Mouse (Mus musculus) brown adipose tissue, adult 24 weeks (tissue): Measurements from ENCODE around the gene Prl3d1. TPM values are rescaled to one million over a fixed set of nuclear protein-coding genes. Genes with fewer than 3 reads are reported as not detected.
"Not testable (repeated sequence)": the region's sequence is repeated elsewhere in the genome, so short reads cannot be mapped to it uniquely, and the experiment has no call there.

ENCODE experiments used
- H3K27ac ChIP-seq: fragments of 200-500 bp; replicated peaks from 2 replicates; pipeline ENCODE4 v1.5.1; 2012; ENCODE audit warnings: low read depth, mild to moderate bottlenecking, low read length
- H3K4me1 ChIP-seq: fragments of 200-500 bp; 2 replicates; pipeline ENCODE4 v1.6.1; 2012; ENCODE audit warnings: low read length, mixed read lengths; ENCODE audit not compliant: control insufficient read depth, insufficient read depth, insufficient read length
- H3K4me3 ChIP-seq: fragments of 200-500 bp; 2 replicates; pipeline ENCODE4 v1.5.1; 2012; ENCODE audit warnings: low read depth, mild to moderate bottlenecking, low read length, moderate library complexity; ENCODE audit not compliant: insufficient read depth
- polyA plus RNA-seq: library from polyadenylated mRNA; stranded (reverse); fragments of >200 nt; gene quantifications from 2 replicates; pipeline ENCODE4 v1.2.4, GENCODE M21; 2012; ENCODE audit not compliant: missing spikeins, insufficient read depth, insufficient read length

The Prl3d1 gene
- polyA plus RNA-seq: not detected in 2 replicates

DNA sequence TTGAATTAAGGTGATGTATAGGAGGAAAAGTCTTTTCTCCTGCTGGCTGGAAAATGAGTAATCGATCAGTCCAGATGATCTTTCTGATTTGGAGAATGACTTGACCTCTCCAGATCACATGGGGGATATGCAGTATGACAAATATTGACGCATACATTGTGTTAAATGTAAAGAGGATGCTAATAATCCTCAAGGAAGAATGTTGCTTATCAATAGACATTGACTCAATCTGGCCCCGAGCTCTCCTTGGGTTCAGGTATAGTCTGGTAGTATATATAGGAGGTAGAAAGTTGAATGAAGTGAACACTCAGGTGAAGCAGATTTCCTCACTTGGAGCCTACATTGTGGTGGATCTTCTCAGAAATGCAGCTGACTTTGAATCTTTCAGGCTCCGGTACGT is at the start of gene Prl3d1:
Prl3d1 (plus strand) TSS at position 301 of the 400 bp plus-strand sequence.
- not testable (repeated sequence) for H3K4me3 ChIP-seq, H3K27ac ChIP-seq, H3K4me1 ChIP-seq

GRCm38 (mm10) chr13:27057270-27057669 is 36.7 kb upstream of the Prl3d1 start, which contains the start of gene Prl:
TSS of gene Prl (plus strand) at chr13:27057570.
- Histone ChIP-seq H3K27ac (no peak within 1 kb of the TSS), H3K4me3 (no peak within 1 kb of the TSS), H3K4me1 (no peaks in the 10 kb centered on the region)

GRCm38 (mm10) chr13:27059177-27059576 is 34.8 kb upstream of the Prl3d1 start:
- Histone ChIP-seq H3K4me3 (no peak overlapping the region), H3K4me1 (no peaks in the 10 kb centered on the region), H3K27ac (no peak overlapping the region)

DNA sequence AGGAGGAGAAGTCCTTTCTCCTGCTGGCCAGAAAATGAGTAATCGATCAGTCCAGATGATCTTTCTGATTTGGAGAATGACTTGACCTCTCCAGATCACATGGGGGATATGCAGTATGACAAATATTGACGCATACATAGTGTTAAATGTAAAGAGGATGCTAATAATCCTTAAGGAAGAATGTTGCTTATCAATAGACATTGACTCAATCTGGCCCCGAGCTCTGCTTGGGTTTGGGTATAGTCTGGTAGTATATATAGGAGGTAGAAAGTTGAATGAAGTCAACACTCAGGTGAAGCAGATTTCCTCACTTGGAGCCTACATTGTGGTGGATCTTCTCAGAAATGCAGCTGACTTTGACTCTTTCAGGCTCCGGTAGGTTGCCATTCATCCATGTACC is 27.4 kb downstream of the Prl3d1 start, which contains the start of gene Prl3d2:
Prl3d2 (plus strand) TSS at position 301 of the 400 bp plus-strand sequence.
- not testable (repeated sequence) for H3K27ac ChIP-seq, H3K4me1 ChIP-seq, H3K4me3 ChIP-seq

DNA sequence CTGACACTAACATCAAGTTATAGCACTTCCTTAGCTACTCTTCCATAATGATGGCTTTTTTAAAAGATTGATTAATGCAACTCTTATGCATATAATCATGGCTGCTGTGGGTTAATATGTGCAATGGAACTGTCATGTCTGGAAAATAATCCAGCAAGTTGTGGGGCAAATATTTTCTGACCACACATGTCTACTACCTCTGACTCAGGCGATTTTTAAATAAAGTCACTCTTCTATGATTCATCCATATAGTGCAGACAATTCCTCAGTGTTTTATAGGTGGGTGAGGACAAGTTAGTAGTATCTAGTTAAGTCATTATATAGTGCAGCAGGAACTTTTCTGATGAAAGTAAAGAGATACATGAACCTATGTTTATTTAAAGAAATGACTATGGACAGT is 54.3 kb downstream of the Prl3d1 start:
- no peak overlapping the region for H3K27ac ChIP-seq
- no peak overlapping the region for H3K4me3 ChIP-seq
- H3K4me1 ChIP-seq: no peaks in the 10 kb centered on the region

Other genes starting within 250 kb of the Prl3d1 start
- gene Prl, start 36.6 kb upstream of the Prl3d1 start, polyA plus RNA-seq: not detected in 2 replicates
- not detected in 2 replicates for gene Prl3d2, start 27.5 kb downstream of the Prl3d1 start, polyA plus RNA-seq
- not detected in 2 replicates for gene Prl3d3, start 62.6 kb downstream of the Prl3d1 start, polyA plus RNA-seq
- gene Prl3c1, start 102.5 kb downstream of the Prl3d1 start, polyA plus RNA-seq: not detected in 2 replicates
- not detected in 2 replicates for gene Prl3b1, start 147.7 kb downstream of the Prl3d1 start, polyA plus RNA-seq
- not detected in 2 replicates for gene Prl3a1, start 165.2 kb downstream of the Prl3d1 start, polyA plus RNA-seq
- not detected in 2 replicates for gene Prl6a1, start 218.4 kb downstream of the Prl3d1 start, polyA plus RNA-seq